Mouse (Mus musculus) megakaryocyte-erythroid progenitor cell, adult 5-6 weeks (primary cell): ENCODE measurements at regions not wholly inside any gene's neighbourhood (a gene's known extent, or its start where the extent isn't known, plus 50 kb on each side); places are given as distances from the start of the nearest gene placed in this dataset.

Experiments used
- ATAC-seq: replicated peaks from 2 replicates; pipeline ENCODE4 v1.8.0; 2016; ENCODE audit warnings: mild to moderate bottlenecking, inconsistent platforms; ENCODE audit not compliant: severe bottlenecking, poor library complexity, low FRiP score, low TSS enrichment

GRCm38 (mm10) chr12:26936696-26937458 lies 405.5 kb downstream of the Sox11 start:
- ATAC-seq: no peak

- ATAC-seq: no peak
Measured at GRCm38 (mm10) chr12:26930155-26930867, 412.1 kb downstream of the Sox11 start.

DNA sequence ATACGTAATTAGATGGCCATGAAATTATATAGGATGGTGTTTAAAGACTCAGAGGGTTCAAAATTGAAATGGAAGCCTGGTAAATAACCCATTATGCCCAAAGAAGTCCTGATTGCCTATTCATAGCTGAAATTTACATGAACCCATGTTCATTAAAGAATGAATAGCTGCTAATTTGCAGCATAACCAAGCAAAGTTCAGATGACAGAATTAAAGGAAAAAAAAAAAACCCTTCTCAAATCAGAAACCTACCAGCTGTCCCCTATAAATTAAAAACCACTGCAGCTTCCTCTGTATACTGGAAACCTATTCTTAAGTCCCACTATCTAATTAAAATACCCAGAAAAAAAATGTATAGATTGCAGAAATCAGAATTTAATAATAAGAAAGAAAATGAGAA lies 436.2 kb downstream of the Sox11 start:
- ATAC-seq: no peak

GRCm38 (mm10) chr12:26903894-26904272 lies 434.9 kb downstream of the Cmpk2 start:
- no peak for ATAC-seq

- ATAC-seq: no peak
Measured at GRCm38 (mm10) chr12:26903073-26903893, 434.3 kb downstream of the Cmpk2 start.

GRCm38 (mm10) chr12:26891190-26891589 lies 422.2 kb downstream of the Cmpk2 start:
- no peak for ATAC-seq

- no peak for ATAC-seq
Measured at GRCm38 (mm10) chr12:26886635-26887014, 417.6 kb downstream of the Cmpk2 start.

DNA sequence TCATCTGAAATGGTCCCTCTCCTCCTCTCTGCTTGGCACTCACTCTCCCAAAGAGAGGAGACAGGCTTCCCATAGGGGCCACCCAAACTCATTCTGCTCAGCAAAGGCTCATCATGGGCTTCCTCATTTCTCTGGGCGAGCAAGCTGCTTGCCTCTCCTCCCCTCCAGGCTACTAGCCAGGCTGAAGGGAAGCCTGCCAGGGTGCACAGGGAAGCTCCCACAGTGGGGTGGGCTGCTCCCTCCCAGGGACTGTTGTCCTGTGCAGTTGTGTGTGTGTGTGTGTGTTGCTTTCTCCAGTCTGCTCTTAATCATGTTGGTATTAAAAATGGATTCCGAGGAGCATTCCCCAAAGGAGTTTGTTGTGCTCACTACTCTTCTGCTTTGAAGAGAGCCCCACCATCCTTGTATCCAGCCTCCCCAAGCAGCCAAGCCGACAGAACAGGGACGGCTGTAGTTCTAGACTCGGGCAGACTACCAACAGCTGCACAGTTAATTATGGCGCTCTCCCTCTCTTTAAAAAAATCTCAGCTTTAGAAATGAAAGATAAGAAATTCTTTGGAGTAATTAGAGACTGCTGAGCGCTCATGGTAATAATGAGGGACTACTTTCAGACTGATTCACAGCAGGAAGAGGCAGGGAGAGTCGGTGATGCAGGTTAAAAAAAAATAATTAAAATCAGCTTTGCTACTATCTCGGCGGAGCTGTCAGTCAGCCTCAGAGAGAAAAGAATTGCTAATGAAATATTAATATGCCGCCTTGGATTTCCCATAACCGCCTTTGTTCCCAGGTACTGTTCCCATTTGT lies 417.0 kb downstream of the Cmpk2 start:
- no peak for ATAC-seq

DNA sequence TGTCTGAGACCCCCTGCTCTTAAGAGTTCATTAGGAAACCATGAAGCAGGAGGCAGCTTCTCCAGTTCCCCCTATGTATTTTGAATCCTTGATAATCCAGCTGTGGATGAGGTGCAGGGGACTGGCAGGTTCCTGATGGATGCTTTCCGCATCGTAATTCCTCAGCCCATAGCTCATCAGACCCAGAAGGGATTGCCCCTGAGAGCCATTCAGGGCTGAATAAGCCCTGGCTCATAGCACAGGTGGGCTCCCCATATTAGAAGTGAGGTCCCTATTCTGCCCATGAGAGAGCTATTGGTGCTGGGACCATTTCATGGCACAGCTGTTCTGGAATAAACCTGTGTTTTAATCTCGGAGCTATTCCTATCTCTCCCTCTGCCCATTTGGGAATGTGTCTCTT lies 416.1 kb downstream of the Cmpk2 start:
- ATAC-seq: no peak

- no peak for ATAC-seq
Measured at GRCm38 (mm10) chr12:26884156-26884555, 415.2 kb downstream of the Cmpk2 start.

GRCm38 (mm10) chr12:26877691-26878121 lies 408.7 kb downstream of the Cmpk2 start:
- ATAC-seq: no peak

DNA sequence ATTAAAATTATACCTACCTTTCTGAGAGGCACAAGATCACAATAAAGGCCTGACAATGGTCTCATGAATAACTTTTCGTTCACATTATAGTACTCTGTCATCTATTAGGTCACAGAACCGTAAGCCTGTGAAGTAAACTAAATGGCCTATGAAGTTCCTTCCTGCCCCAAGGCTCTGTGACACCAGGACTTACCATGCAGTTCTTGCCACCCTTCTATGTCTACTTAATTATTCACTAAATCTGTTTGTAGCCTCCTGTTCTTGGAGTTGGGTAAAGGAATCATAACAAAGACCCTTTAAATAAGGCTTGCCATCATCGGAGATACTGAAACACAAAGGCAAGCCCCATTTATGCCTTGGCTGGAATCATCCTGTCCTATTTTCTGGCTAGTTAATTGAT lies 408.3 kb downstream of the Cmpk2 start:
- no peak for ATAC-seq

- no peak for ATAC-seq
Measured at GRCm38 (mm10) chr12:26872466-26872865, 403.5 kb downstream of the Cmpk2 start.

DNA sequence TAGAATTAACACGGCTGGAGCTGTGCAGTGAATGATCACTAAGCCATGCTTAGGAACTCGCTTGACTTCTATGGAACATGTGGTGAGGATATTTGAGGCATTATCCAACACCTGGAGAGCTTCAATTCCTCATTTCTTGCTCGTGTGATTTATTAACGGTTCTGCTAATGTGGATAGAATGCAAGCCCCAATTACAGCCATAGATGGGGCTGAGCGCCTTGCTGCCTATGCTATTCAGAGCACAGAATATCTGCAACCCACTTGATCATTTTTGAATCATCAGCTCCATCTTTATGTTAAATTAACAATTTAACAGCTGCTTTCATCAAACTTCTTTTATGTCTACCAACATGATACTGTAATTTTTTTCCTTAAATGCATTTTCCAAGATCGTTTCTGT lies 398.7 kb downstream of the Cmpk2 start:
- ATAC-seq: no peak

DNA sequence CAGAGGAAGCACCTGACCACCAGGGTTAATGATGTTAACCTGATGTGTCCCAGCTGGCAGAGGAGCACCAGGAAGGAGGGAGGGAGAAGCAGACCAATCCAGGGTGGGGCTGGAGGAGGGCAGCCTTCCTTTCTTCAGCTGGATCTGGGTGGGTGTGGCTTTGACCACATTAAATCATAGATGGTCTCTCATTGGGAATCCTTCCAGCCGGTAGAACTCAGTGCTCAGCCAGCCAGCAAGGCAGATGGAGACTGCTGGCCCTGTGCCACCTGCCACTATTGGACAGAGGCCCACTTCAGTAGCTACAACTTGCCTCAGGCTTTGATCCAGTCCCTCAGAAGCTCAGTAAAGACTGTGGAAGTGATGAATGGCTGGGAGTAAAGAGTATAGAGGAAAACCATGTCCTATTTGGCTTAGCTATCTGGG lies 386.1 kb downstream of the Cmpk2 start:
- no peak for ATAC-seq

GRCm38 (mm10) chr12:26844917-26845316 lies 375.9 kb downstream of the Cmpk2 start:
- no peak for ATAC-seq

DNA sequence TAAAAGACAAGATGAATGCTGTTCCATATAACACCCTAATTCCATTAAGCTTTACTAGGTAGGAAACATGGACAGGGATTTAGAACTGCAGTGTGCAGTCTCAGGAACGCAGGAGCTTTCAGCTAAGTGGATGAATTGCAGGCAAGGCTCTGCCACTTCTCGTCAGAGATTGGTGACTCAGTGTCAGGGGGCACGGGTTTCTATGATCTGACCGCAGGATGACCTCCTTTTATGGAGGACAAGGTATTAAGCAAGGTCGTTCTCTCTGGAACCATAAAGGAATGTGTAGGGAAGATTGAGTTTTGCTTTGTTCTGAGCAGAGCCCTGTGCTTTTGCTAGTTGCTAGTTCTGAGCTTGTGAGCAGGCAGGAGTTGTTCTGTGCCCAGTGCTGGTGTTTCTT lies 373.7 kb downstream of the Cmpk2 start:
- ATAC-seq: no peak

DNA sequence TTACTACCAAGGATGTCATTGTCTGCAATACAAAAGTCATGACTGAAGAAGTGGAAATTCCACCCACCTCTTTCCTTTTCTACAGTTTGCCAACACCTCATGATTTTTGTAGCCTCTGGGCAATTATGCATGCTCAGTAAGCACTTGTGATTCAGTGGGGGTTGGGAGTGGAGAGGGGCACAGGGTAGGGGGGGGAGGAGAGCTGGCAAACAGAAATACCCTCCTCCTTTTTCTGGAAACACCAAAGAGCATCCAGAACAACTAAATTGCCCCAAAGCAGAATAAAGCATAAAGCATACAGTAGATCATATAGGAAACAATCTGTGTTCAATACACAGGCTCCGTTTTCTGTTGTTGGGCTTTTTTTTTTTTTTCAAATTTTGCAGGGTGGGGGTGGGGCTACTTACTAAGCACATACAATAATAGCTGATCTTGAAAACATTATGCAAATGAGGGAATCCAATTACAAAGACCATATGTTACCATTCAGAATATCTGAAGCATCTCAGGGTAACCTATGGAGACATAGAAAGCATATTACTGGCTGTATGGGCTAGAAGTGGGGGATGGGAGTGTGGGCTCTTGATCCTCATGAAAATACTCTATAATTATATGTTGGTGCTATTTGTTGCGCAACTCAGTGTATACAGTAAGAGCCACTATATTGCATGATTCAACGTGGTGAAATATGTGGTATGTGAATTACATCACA lies 352.4 kb downstream of the Cmpk2 start:
- no peak for ATAC-seq

DNA sequence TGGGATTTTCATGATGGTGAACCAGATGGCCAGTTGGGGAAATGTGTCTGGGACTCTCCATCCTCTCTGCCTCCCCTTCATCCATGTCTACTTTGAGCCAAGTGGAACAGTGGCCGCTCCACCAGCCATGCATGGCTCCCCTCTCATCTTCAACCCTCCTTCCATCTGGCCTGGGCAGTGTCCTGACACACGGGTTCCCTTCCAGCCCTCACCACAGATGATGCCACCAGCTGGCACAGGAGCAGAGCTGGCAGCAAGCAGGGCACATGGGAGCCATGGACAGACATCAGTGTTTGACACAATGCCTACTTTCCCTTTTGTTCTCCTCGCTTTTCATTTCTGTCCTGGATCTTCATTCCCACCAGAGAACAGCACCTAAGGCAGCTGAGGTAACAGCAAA lies 348.9 kb downstream of the Cmpk2 start:
- ATAC-seq: no peak
